Mouse (Mus musculus) brain, embryonic 14.5 days (tissue): ENCODE results near the gene Rab42. TPM values are rescaled to one million over a fixed set of nuclear protein-coding genes. Genes with fewer than 3 reads are reported as not detected.

Experiments
- DNase-seq: peaks from one replicate; pipeline ENCODE4 v3.0.0-alpha.2; 2011; ENCODE audit warnings: low read depth
- CTCF ChIP-seq: fragments of 200-500 bp; IDR thresholded peaks from 2 replicates; pipeline ENCODE4 v1.5.1; 2012; ENCODE audit warnings: inconsistent platforms, mild to moderate bottlenecking, moderate library complexity, borderline replicate concordance; ENCODE audit not compliant: insufficient read depth, insufficient read length; ENCODE audit errors: extremely low read depth
- POLR2A ChIP-seq: fragments of 200-500 bp; IDR thresholded peaks from 2 replicates; pipeline ENCODE4 v1.6.1; 2012; ENCODE audit warnings: mild to moderate bottlenecking, inconsistent platforms, borderline replicate concordance; ENCODE audit not compliant: poor library complexity, insufficient read depth, insufficient read length, severe bottlenecking; ENCODE audit errors: extremely low read depth
- polyA plus RNA-seq: library from polyadenylated mRNA; depleted of rRNA; stranded (reverse); fragments of >200 nt; gene quantifications from 2 replicates; pipeline ENCODE4 v1.2.3, GENCODE M21; 2012

Gene Rab42
- polyA plus RNA-seq, 1 experiment = 0.82 TPM

DNA sequence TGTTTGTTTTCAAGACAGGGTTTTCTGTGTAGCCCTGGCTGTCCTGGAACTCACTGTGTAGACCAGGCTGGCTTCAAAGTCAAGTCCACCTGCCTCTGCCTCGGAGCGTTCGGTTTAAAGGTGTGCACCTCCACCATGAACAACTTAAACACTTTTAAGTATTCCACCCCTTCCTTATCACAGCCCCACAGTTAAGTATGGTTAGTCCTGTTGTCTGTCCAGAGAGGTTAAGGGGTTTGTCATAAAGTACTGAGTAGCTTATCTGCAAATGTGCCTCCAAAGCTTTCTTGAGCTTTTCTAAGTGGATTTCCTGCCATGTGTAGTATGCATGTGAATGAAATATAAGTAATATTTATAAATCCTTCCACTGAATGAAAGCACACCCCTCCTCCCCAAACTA, 27.2 kb downstream of the Rab42 start:
- DNase-seq = no peak
- TF ChIP-seq CTCF = no peak
- TF ChIP-seq POLR2A = no peak

GRCm38 (mm10) chr4:132274156-132274862, 28.9 kb downstream of the Rab42 start, which contains the start of gene Taf12:
Gene Taf12 (plus strand): TSS chr4:132274375.
- TF ChIP-seq CTCF (no peak), POLR2A (peak; percentile 97)
- DNase-seq = peak; percentile 98

DNA sequence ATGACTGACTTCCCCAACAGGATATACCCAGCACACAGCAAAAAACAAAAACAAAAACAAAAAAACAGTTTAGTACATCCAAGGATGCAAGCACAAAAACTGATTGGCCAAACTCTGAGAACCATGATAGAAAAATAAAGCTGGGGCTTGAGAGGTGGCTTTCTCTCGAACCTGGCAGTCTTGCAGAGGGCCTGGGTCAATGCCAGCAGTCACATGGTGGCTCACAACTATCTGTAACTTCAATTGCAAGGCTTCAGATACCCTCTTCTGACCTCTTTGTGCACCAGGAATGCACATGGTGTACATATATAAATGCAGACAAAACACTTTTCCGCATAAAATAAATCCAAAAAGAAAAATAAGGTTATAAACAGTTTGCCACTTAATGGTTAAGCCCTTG, 30.0 kb downstream of the Rab42 start:
- DNase-seq = peak; percentile 11
- no peak for TF ChIP-seq CTCF

DNA sequence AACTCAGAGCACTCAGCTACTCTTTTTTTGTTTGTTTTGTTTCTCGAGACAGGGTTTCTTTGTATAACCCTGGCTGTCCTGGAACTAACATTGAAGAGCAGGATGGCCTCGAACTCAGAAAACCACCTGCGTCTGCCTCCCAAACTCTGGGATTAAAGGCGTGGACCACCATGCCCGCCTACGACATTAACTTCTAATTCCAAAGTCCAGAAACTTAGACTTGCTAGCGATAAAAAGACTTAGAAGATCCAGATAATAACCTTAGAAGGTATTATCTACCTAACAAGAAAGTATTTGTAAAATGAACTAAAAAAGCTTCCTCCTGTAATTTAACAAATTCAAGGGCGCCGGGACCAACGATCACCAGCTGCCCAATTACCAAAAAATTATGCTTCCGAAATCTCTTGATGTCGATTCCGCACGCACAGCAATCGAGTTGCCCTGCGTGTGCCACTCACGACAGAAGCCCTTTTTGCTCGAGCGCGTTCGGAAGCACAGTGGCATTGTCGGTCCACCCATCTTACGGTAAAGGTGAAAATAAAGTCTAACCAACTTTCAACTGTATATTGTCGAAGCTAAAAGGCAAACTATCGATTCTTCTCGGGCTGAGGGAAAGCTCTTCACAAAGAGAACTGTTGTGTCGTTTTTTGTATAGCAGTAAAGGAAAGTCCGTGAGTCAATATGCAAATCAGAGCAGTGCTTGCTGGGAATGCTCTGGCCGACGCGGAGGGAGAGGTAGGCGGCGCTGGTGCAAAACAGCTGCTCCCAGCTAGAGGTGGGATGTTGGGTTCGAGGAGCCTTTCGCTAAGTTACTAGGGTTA, 33.2 kb downstream of the Rab42 start:
- TF ChIP-seq POLR2A (peak; percentile 97; the same call in 1 of the 2 replicates), CTCF (peak; percentile 45; the same call in 1 of the 2 replicates)
- peak; percentile 98 for DNase-seq

GRCm38 (mm10) chr4:132268871-132269739, 34.1 kb downstream of the Rab42 start:
- TF ChIP-seq POLR2A (no peak), CTCF (peak; percentile 21; the same call in 1 of the 2 replicates)
- DNase-seq = peak; percentile 64

GRCm38 (mm10) chr4:132266835-132267349, 36.3 kb downstream of the Rab42 start:
- TF ChIP-seq CTCF (no peak), POLR2A (no peak)
- DNase-seq = peak; percentile 18

DNA sequence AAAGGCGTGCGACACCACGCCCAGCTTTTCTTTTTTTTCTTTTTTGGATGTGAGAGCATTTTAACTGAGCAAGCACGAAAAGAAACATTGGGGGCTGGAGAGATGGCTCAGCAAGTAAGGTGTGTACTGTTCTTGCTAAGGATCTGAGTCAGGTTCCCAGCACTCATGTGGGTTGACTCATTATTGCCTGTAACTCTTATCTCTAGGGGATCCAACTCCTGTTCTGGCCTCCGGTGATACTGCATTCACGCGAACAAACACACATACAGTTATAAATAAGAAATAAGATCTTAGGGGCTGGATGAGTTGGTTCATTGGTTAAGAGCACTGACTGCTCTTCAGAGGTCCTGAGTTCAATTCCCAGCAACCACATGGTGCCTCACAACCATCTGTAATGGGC, 39.9 kb downstream of the Rab42 start:
- DNase-seq = no peak

GRCm38 (mm10) chr4:132262358-132262616, 40.9 kb downstream of the Rab42 start:
- no peak for DNase-seq
- TF ChIP-seq POLR2A (no peak), CTCF (no peak)

More for the DNA sequence above, 39.9 kb downstream of the Rab42 start:
- TF ChIP-seq CTCF = no peak
- no peak for TF ChIP-seq POLR2A

- TF ChIP-seq CTCF = no peak
- TF ChIP-seq POLR2A = peak; percentile 34; the same call in 1 of the 2 replicates
- DNase-seq = peak; percentile 92
Observed at GRCm38 (mm10) chr4:132261514-132262357, 41.4 kb downstream of the Rab42 start, which contains the start of gene Gmeb1. Gene Gmeb1 (minus strand): TSS chr4:132261602.
